18 mouse cellular contexts compared by ENCODE assay signal in the genomic region with DNA sequence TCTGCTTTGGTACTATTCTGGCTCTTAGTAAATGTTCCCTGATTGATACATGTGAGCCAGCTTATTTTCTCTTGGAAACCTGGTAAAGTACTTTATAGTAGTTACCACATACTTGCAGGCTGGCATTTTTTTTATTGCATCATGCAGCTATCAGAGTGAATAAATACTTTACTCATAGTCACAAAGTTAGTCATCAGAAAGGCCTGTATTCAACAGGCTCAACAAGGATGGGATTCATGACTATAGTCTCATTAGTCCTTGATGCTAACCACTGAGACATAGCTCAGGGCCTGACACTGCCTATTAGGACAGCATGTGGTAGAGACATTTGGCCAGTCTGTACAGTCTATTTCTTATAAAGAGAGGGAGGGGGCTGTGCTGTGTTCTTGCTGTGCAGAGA.
"Had no signal": no experiment of that assay in that cellular context is flagged by ENCODE, and none has a peak within 500 bp of the region (broad histone marks: within the 10 kb centered on the region; RNA-seq: fewer than 3 reads in every experiment).

No protein-coding gene starts in this region.

- DNase-seq: liver, postnatal 0 days; lung, adult 2 months; lung, postnatal 10 days; lung, postnatal 36 days; retina, postnatal 1 day; right cerebral cortex, adult 18-20 months; right cerebral cortex, postnatal 25 days; right cerebral cortex, postnatal 4 days; spleen, adult 18-20 months; thymus, adult 18-20 months; thymus, postnatal 14 days; thymus, postnatal 36 days had no signal

- H3K36me3 ChIP-seq: lung, embryonic 15.5 days; midbrain, embryonic 13.5 days; midbrain, embryonic 15.5 days; neural tube, embryonic 13.5 days; neural tube, embryonic 15.5 days had no signal

- H3K4me3 ChIP-seq: lung, embryonic 15.5 days; megakaryocyte, embryonic 14.5 days; midbrain, embryonic 13.5 days; midbrain, embryonic 15.5 days; neural tube, embryonic 13.5 days; neural tube, embryonic 15.5 days had no signal

- H3K27me3 ChIP-seq: lung, embryonic 15.5 days; megakaryocyte, embryonic 14.5 days; midbrain, embryonic 13.5 days; midbrain, embryonic 15.5 days; neural tube, embryonic 13.5 days; neural tube, embryonic 15.5 days had no signal
